In genomic region chr10:117709326-117709830, GRCm38 (mm10) we compare ENCODE assay signal across 8 mouse cellular contexts. TPM values are rescaled to one million over a fixed set of nuclear protein-coding genes. Genes with fewer than 3 reads are reported as not detected.
DNase-seq lines count a peak whose midpoint lies in the region; ATAC-seq lines count a peak whose summit lies in the region.

No protein-coding gene starts in this region.

- 60% methylated on average over 12 of the region's 12 CpGs for WGBS in forebrain, embryonic 13.5 days
- 23% methylated on average over 12 of the region's 12 CpGs for WGBS in liver, embryonic 13.5 days (ENCODE audit: insufficient replicate concordance)

- peak overlapping the region; percentile 68 for H3K4me2 ChIP-seq in forebrain, embryonic 13.5 days
- H3K4me2 ChIP-seq in liver, embryonic 13.5 days = peak overlapping the region; percentile 81

- H3K27me3 ChIP-seq in forebrain, embryonic 13.5 days = no peaks in the 10 kb centered on the region
- no peaks in the 10 kb centered on the region for H3K27me3 ChIP-seq in liver, embryonic 13.5 days

- H3K36me3 ChIP-seq in forebrain, embryonic 13.5 days (ENCODE audit: poor library complexity, severe bottlenecking) = peaks cover 37% of the 10 kb centered on the region
- peaks cover 36% of the 10 kb centered on the region for H3K36me3 ChIP-seq in liver, embryonic 13.5 days

- no peak overlapping the region for H3K27ac ChIP-seq in forebrain, embryonic 13.5 days
- H3K27ac ChIP-seq in liver, embryonic 13.5 days = peak overlapping the region; percentile 95

- ATAC-seq in forebrain, embryonic 13.5 days = no peak
- ATAC-seq in liver, embryonic 13.5 days (ENCODE audit: low read depth) = no peak
- ATAC-seq in granulocyte monocyte progenitor cell, adult 5-6 weeks (replicated peaks; ENCODE audit: poor library complexity, severe bottlenecking) = no peak

- H3K4me3 ChIP-seq in forebrain, embryonic 13.5 days = peak overlapping the region; percentile 90
- peak overlapping the region; percentile 94 for H3K4me3 ChIP-seq in liver, embryonic 13.5 days (replicated peaks)

- H3K9ac ChIP-seq in forebrain, embryonic 13.5 days = peak overlapping the region; percentile 100
- H3K9ac ChIP-seq in liver, embryonic 13.5 days = peak overlapping the region; percentile 99

- peak; percentile 45 for DNase-seq in 416B (ENCODE audit: low read depth)
- DNase-seq in CD4-positive, CD25-positive, alpha-beta regulatory T cell, adult 2 months (ENCODE audit: low read depth, low spot score) = peak; percentile 41
- no peak for DNase-seq in liver, embryonic 13.5 days
- no peak for DNase-seq in gastrocnemius, postnatal 25 days
- no peak for DNase-seq in left cerebral cortex, adult 18-20 months (ENCODE audit: low spot score in 2 of 2)
- no peak for DNase-seq in spleen, postnatal 14 days (ENCODE audit: low spot score in 2 of 2)

- H3K9me3 ChIP-seq in forebrain, embryonic 13.5 days (replicated peaks) = no peaks in the 10 kb centered on the region
- H3K9me3 ChIP-seq in liver, embryonic 13.5 days (replicated peaks) = no peaks in the 10 kb centered on the region

- peaks cover 23% of the 10 kb centered on the region for H3K4me1 ChIP-seq in forebrain, embryonic 13.5 days
- H3K4me1 ChIP-seq in liver, embryonic 13.5 days (replicated peaks) = peaks cover 42% of the 10 kb centered on the region

RNA-seq across cellular contexts. Expression of gene Mdm2, which starts 1.2 kb away (rescaled TPM):
- polyA plus RNA-seq in forebrain, embryonic 13.5 days (2015; fragmentation: Nextera tagmentation; extraction: Ambion mirVana) = 59.3 and 61.8 TPM in 2 replicates
- polyA plus RNA-seq in liver, embryonic 13.5 days (2015; fragmentation: Nextera tagmentation; extraction: Ambion mirVana) = 16.3 and 25.9 TPM in 2 replicates
- 10 to 100 TPM; 38.5 to 43.8 TPM for total RNA-seq in gastrocnemius, postnatal 25 days (2021)
- total RNA-seq in granulocyte monocyte progenitor cell, adult 5-6 weeks (2014; fragmentation: Nextera tagmentation) = 43.0 and 62.0 TPM in 2 replicates
- 45.3 and 47.9 TPM in 2 replicates for total RNA-seq in granulocyte monocyte progenitor cell, adult 5-6 weeks (2017)
- total RNA-seq in left cerebral cortex, adult 18-20 months (2021) = 10 to 100 TPM; 53.5 to 56.2 TPM

RNA-seq across cellular contexts. Expression of gene Slc35e3, which starts 36.8 kb away (rescaled TPM):
- 25.5 and 26.2 TPM in 2 replicates for polyA plus RNA-seq in forebrain, embryonic 13.5 days (2015; fragmentation: Nextera tagmentation; extraction: Ambion mirVana)
- polyA plus RNA-seq in liver, embryonic 13.5 days (2015; fragmentation: Nextera tagmentation; extraction: Ambion mirVana) = 2.7 and 3.2 TPM in 2 replicates
- 1 to 10 TPM; 3.8 to 4.8 TPM for total RNA-seq in gastrocnemius, postnatal 25 days (2021)
- 6.1 and 12.7 TPM in 2 replicates for total RNA-seq in granulocyte monocyte progenitor cell, adult 5-6 weeks (2014; fragmentation: Nextera tagmentation)
- total RNA-seq in granulocyte monocyte progenitor cell, adult 5-6 weeks (2017) = 14.4 and 18.9 TPM in 2 replicates
- total RNA-seq in left cerebral cortex, adult 18-20 months (2021) = 10 to 100 TPM; 29.9 to 30.8 TPM

Comparison
In these comparisons a context has a peak if more than half of its experiments do, and no peak if none do; other contexts are left out.
1. DNase-seq: peak in 416B (single experiment) and CD4-positive, CD25-positive, alpha-beta regulatory T cell, adult 2 months (single experiment); none in liver, embryonic 13.5 days (single experiment), gastrocnemius, postnatal 25 days (single experiment), left cerebral cortex, adult 18-20 months (0 of 2) and spleen, postnatal 14 days (0 of 2).